Mouse (Mus musculus) neural tube, embryonic 14.5 days (tissue): ENCODE data around the gene Pdss1. TPM values are rescaled to one million over a fixed set of nuclear protein-coding genes. Genes with fewer than 3 reads are reported as not detected.
A peak's percentile ranks its signal among the peaks of the same experiment; 100 is the strongest.
"Not testable (repeated sequence)": the region's sequence is repeated elsewhere in the genome, so short reads cannot be mapped to it uniquely, and the experiment has no call there.

Source experiments
- ATAC-seq: fragments of 200-750 bp; cut with Nextera tagmentation; 2 replicates; pipeline ENCODE4 v1.8.0; 2017; ENCODE audit warnings: low read depth, mild to moderate bottlenecking, moderate TSS enrichment, moderate library complexity
- H3K27ac ChIP-seq: fragments of 300-500 bp; sonication (generic); 2 replicates; pipeline ENCODE4 v1.5.1; 2014; ENCODE audit warnings: low read depth, mild to moderate bottlenecking, control low read depth, low read length, moderate library complexity, mixed read lengths
- H3K27me3 ChIP-seq: fragments of 300-500 bp; sonication (generic); 2 replicates; pipeline ENCODE4 v1.6.1; 2014; ENCODE audit warnings: low read length; ENCODE audit not compliant: control insufficient read depth, insufficient read depth
- H3K36me3 ChIP-seq: fragments of 300-500 bp; sonication (generic); 2 replicates; pipeline ENCODE4 v1.6.1; 2014; ENCODE audit warnings: low read length, mixed read lengths; ENCODE audit not compliant: control insufficient read depth, insufficient read depth
- H3K4me1 ChIP-seq: fragments of 300-500 bp; sonication (generic); 2 replicates; pipeline ENCODE4 v1.6.1; 2014; ENCODE audit warnings: low read length; ENCODE audit not compliant: control insufficient read depth, insufficient read depth
- H3K4me2 ChIP-seq: fragments of 300-500 bp; sonication (generic); 2 replicates; pipeline ENCODE4 v1.6.1; 2014; ENCODE audit warnings: mild to moderate bottlenecking, low read depth, low read length, control low read depth
- H3K4me3 ChIP-seq: fragments of 300-500 bp; sonication (generic); 2 replicates; pipeline ENCODE4 v1.5.1; 2014; ENCODE audit warnings: low read depth, low read length, control low read depth, mixed read lengths
- H3K9ac ChIP-seq: fragments of 300-500 bp; sonication (generic); replicated peaks from 2 replicates; pipeline ENCODE4 v1.6.1; 2014; ENCODE audit warnings: low read depth, mild to moderate bottlenecking, control low read depth, low read length, mixed read lengths
- H3K9me3 ChIP-seq: fragments of 300-500 bp; sonication (generic); 2 replicates; pipeline ENCODE4 v1.6.1; 2016; ENCODE audit warnings: low read length; ENCODE audit not compliant: control insufficient read depth
- whole genome bisulfite sequencing: fragments of 180-500 bp; shearing (Covaris S2); extraction: QIAGEN DNeasy Blood & Tissue Kit; methylation state at CpG from one replicate; pipeline ENCODE4 v1.1.7; 2014; 5-methylcytosine and 5-hydroxymethylcytosine counted together
- polyA plus RNA-seq: library from polyadenylated mRNA; unstranded; fragments of >200 nt; fragmentation: Nextera tagmentation; extraction: Ambion mirVana; gene quantifications from 2 replicates; pipeline ENCODE4 v1.2.1, GENCODE M21; 2014

Gene Pdss1
- polyA plus RNA-seq, 1 experiment from 2014 or later = 27.9 TPM

GRCm38 (mm10) chr2:22876614-22877013 is 18.7 kb upstream of the Pdss1 start:
- Histone ChIP-seq H3K9ac (no peak overlapping the region), H3K9me3 (no peaks in the 10 kb centered on the region), H3K27me3 (no peaks in the 10 kb centered on the region), H3K4me3 (no peak overlapping the region), H3K36me3 (no peaks in the 10 kb centered on the region), H3K4me1 (no peaks in the 10 kb centered on the region), H3K4me2 (no peak overlapping the region), H3K27ac (no peak overlapping the region)
- 93% methylated on average over 3 of the region's 3 CpGs for WGBS
- ATAC-seq = no peak

GRCm38 (mm10) chr2:22878781-22879180 is 16.5 kb upstream of the Pdss1 start:
- Histone ChIP-seq H3K4me1 (no peaks in the 10 kb centered on the region), H3K9ac (no peak overlapping the region), H3K4me3 (no peak overlapping the region), H3K4me2 (no peak overlapping the region), H3K9me3 (no peaks in the 10 kb centered on the region), H3K27ac (no peak overlapping the region), H3K27me3 (no peaks in the 10 kb centered on the region), H3K36me3 (no peaks in the 10 kb centered on the region)
- 67% methylated on average over 1 of the region's 1 CpGs for WGBS
- no peak for ATAC-seq

DNA sequence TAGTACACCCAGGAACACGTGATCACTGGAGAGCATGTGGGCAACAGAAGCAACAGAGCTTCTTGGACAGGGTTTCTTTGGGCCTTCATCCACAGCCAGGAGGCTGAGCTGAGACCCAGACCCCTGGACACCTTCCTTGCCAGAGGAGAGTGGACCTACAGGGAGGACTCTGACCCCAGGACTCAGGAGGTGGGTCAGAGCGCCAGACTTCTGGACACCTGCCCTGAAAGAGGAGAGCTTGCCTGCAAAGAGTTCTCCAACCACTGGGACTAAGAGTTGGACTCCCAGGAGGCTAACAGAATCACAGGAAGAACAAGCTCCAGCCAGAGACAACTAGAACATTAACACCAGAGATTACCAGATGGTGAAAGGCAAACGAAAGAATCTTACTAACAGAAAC is 14.6 kb upstream of the Pdss1 start:
- not testable (repeated sequence) for H3K9ac ChIP-seq, H3K27me3 ChIP-seq, H3K36me3 ChIP-seq, H3K4me2 ChIP-seq, H3K9me3 ChIP-seq, ATAC-seq, H3K27ac ChIP-seq, H3K4me3 ChIP-seq, H3K4me1 ChIP-seq
- 91% methylated on average over 3 of the region's 3 CpGs for WGBS

GRCm38 (mm10) chr2:22894932-22895281 is 415 bp upstream of the Pdss1 start:
- H3K4me3 ChIP-seq = peak overlapping the region; percentile 89
- WGBS = 19% methylated on average over 9 of the region's 9 CpGs
- H3K4me2 ChIP-seq = peak overlapping the region; percentile 75
- H3K27ac ChIP-seq = peak overlapping the region; percentile 86
- peak overlapping the region; percentile 81 for H3K9ac ChIP-seq
- H3K9me3 ChIP-seq = no peaks in the 10 kb centered on the region
- no peak; the same call in 1 of the 2 replicates for ATAC-seq
- peaks cover 9% of the 10 kb centered on the region; the same call in 1 of the 2 replicates for H3K4me1 ChIP-seq
- no peaks in the 10 kb centered on the region for H3K27me3 ChIP-seq
- H3K36me3 ChIP-seq = no peaks in the 10 kb centered on the region

- ATAC-seq = no peak
- 95% methylated on average over 3 of the region's 3 CpGs for WGBS
- Histone ChIP-seq H3K4me2 (no peak overlapping the region), H3K27ac (no peak overlapping the region), H3K4me3 (no peak overlapping the region), H3K9ac (no peak overlapping the region), H3K36me3 (peaks cover 38% of the 10 kb centered on the region; the same call in 1 of the 2 replicates), H3K4me1 (no peaks in the 10 kb centered on the region), H3K9me3 (no peaks in the 10 kb centered on the region), H3K27me3 (no peaks in the 10 kb centered on the region)
Observed at GRCm38 (mm10) chr2:22903947-22904346, 8.6 kb downstream of the Pdss1 start.

GRCm38 (mm10) chr2:22914421-22914820 is 19.1 kb downstream of the Pdss1 start:
- H3K9me3 ChIP-seq = no peaks in the 10 kb centered on the region
- H3K9ac ChIP-seq = no peak overlapping the region
- no peak overlapping the region for H3K4me3 ChIP-seq
- no peaks in the 10 kb centered on the region for H3K4me1 ChIP-seq
- no peak overlapping the region for H3K27ac ChIP-seq
- H3K36me3 ChIP-seq = peaks cover 23% of the 10 kb centered on the region
- H3K4me2 ChIP-seq = no peak overlapping the region
- no peaks in the 10 kb centered on the region for H3K27me3 ChIP-seq
- no peak for ATAC-seq
- 96% methylated on average over 3 of the region's 3 CpGs for WGBS

DNA sequence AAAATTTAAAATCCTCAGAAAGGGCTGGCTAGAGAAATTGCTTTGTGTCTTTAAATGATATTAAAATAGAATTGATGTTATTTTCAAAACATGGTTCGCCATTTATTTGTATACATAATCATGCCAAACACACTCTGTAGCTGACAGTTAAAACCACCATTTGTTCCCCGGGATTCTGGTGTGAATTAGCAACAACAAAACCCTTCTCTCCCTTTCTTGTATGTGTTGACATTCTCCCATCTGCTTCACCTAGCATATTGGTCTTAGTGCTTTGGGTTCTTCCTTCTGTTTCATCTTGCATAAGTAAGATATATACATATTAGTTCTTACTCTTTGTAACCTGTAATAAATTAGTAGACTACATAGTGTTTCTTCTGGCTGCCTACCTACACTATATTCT is 23.3 kb downstream of the Pdss1 start:
- H3K9ac ChIP-seq = no peak overlapping the region
- H3K4me3 ChIP-seq = no peak overlapping the region
- H3K36me3 ChIP-seq = peaks cover 14% of the 10 kb centered on the region
- H3K27ac ChIP-seq = no peak overlapping the region
- 92% methylated on average over 2 of the region's 2 CpGs for WGBS
- ATAC-seq = no peak
- H3K4me1 ChIP-seq = no peaks in the 10 kb centered on the region
- no peaks in the 10 kb centered on the region for H3K9me3 ChIP-seq
- no peak overlapping the region for H3K4me2 ChIP-seq
- H3K27me3 ChIP-seq = no peaks in the 10 kb centered on the region

GRCm38 (mm10) chr2:22925911-22926310 is 30.6 kb downstream of the Pdss1 start:
- not testable (repeated sequence) for H3K4me1 ChIP-seq, ATAC-seq, H3K4me2 ChIP-seq, H3K9ac ChIP-seq, H3K4me3 ChIP-seq, H3K36me3 ChIP-seq, H3K27ac ChIP-seq, H3K27me3 ChIP-seq, H3K9me3 ChIP-seq
- WGBS = 98% methylated on average over 2 of the region's 3 CpGs

DNA sequence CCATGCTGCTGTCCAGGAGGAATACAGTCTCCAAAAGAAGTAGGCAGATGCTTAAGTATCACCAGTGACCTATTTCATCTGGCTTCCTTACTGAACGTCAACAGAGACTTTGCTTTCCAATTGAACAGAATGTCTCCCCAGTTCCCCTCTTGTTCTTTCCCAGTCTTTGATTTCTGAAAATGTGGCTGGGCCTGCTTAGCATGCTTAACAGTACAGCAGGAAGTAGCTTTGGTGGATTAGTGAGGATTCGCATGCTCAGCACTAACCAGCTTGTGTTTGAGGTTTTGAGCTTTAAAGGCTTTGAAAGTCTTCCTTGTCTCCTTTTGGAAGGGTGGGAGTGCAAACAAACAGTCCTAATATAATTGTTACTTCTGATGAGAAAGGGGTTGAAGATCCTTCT is 32.9 kb downstream of the Pdss1 start:
- peaks cover 11% of the 10 kb centered on the region; the same call in 1 of the 2 replicates for H3K36me3 ChIP-seq
- H3K4me3 ChIP-seq = no peak overlapping the region
- no peaks in the 10 kb centered on the region for H3K27me3 ChIP-seq
- 89% methylated on average over 2 of the region's 2 CpGs for WGBS
- no peak overlapping the region for H3K9ac ChIP-seq
- H3K4me2 ChIP-seq = no peak overlapping the region
- H3K9me3 ChIP-seq = no peaks in the 10 kb centered on the region
- H3K4me1 ChIP-seq = no peaks in the 10 kb centered on the region
- H3K27ac ChIP-seq = no peak overlapping the region
- no peak for ATAC-seq

- ATAC-seq = no peak
- 82% methylated on average over 1 of the region's 1 CpGs for WGBS
Observed at GRCm38 (mm10) chr2:22933556-22933955, 38.2 kb downstream of the Pdss1 start.

More at GRCm38 (mm10) chr2:22933556-22933955, 38.2 kb downstream of the Pdss1 start:
- Histone ChIP-seq H3K4me1 (no peaks in the 10 kb centered on the region), H3K36me3 (peaks cover 16% of the 10 kb centered on the region; the same call in 1 of the 2 replicates), H3K27ac (no peak overlapping the region), H3K9me3 (no peaks in the 10 kb centered on the region), H3K27me3 (no peaks in the 10 kb centered on the region), H3K4me2 (no peak overlapping the region), H3K9ac (no peak overlapping the region), H3K4me3 (no peak overlapping the region)
